Mouse (Mus musculus) layer of hippocampus, adult 2 months (tissue): ENCODE measurements around the gene Bricd5. TPM values are rescaled to one million over a fixed set of nuclear protein-coding genes. Genes with fewer than 3 reads are reported as not detected.

Experiments
- DNase-seq, 2 experiments: peaks; one replicate each; pipeline ENCODE4 v3.0.0; 2022; ENCODE audit warnings: low spot score in 2 of 2
- H3K27ac ChIP-seq: fragments of 200-600 bp; 2 replicates; pipeline ENCODE4 v1.8.1; 2022
- H3K4me3 ChIP-seq: fragments of 200-600 bp; 2 replicates; pipeline ENCODE4 v1.8.1; 2022; ENCODE audit warnings: mild to moderate bottlenecking
- CTCF ChIP-seq: fragments of 200-600 bp; conservative IDR thresholded peaks from 2 replicates; pipeline ENCODE4 v1.8.1; 2022; ENCODE audit warnings: antibody characterized with exemption, mild to moderate bottlenecking, moderate library complexity
- total RNA-seq, 2 experiments: library from RNA; stranded (reverse); gene quantifications; 2 replicates each; pipeline ENCODE4 v1.2.3; 2021

Gene Bricd5
- total RNA-seq, 2 experiments from 2014 or later: 2.0 to 2.3 TPM

DNA sequence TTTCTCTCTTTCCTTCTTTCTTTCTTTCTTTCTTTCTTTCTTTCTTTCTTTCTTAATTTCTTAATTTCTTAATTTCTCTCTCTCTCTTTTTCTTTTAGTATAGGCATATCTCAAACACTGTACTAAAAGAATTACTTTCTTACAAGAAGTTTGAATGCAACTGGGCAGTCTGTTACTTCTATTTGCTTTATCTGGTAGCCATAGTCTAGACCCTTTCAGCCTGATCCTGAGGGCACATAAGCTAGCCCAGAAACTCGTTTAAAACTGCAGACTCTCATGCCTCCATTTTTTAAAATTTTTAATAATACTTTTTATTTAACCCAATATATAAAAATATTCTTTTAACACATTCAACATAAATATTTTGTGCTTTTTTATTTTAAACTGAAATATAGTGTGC is 5.7 kb downstream of the Bricd5 start:
- Histone ChIP-seq H3K4me3 (peak overlapping the region; percentile 68), H3K27ac (peak overlapping the region; percentile 99)
- no peak for DNase-seq
- TF ChIP-seq CTCF: no peak

GRCm38 (mm10) chr17:24480201-24480826 is 6.6 kb downstream of the Bricd5 start:
- DNase-seq: no peak
- Histone ChIP-seq H3K27ac (no peak overlapping the region), H3K4me3 (no peak overlapping the region)
- TF ChIP-seq CTCF: peak; percentile 69

- no peak for DNase-seq
- Histone ChIP-seq H3K4me3 (no peak overlapping the region), H3K27ac (no peak overlapping the region)
- TF ChIP-seq CTCF: no peak
These were observed 7.5 kb downstream of the Bricd5 start for GRCm38 (mm10) chr17:24481027-24481815.

DNA sequence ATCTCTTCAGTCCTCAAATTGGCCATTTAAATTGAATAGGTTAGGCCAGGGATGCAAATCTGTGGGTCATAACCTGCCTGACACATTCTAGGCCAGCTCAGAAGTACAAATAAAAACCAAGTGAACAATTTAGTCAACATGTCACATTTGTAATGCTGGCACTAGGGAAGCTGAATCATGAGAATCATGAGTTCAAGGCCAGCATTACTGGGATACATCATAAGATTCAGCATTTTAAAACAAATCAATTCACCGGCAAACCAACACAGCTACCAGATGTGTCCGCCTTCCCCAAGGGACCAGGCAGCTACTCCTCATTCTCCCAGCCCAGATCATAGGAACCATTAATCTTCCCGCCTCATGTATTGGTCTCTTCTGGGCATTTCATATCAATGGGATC is 9.8 kb downstream of the Bricd5 start:
- Histone ChIP-seq H3K27ac (no peak overlapping the region), H3K4me3 (no peak overlapping the region)
- no peak for DNase-seq
- no peak for TF ChIP-seq CTCF

DNA sequence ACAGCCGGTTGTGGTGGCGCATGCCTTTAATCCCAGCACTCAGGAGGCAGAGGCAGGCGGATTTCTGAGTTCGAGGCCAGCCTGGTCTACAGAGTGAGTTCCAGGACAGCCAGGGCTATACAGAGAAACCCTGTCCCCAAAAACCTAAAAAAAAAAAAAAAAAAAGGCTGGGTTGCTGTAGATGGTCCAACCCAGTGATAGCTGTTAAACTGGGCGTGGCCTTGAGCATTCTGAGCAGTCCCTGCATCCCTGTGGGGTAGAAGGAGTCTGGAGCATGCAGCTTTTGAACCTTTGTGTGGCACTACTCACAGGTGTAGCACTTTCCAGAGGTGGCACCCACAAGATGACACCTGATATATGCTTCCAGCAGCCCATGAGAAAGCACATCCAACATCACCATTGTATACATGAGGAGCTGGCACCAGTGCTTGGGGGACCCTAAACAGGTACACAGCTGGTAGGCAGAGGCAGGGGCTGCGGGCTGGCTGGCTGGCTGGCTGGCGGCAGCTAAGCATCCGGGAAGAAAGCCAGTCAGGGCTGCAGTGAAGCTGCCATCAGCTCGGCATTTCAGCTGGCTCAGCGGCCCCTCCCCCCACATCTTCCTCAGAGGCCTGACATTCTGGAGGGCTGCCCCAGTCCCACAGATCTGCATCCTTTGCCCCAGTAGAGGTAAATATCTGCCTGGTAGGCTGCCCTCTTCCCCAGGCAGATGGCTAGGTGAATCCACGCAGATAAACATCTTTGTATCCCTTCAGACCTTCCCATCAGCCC is 11.6 kb downstream of the Bricd5 start:
- Histone ChIP-seq H3K4me3 (no peak overlapping the region), H3K27ac (peak overlapping the region; percentile 36)
- TF ChIP-seq CTCF: no peak
- DNase-seq: no peak

- Histone ChIP-seq H3K27ac (peak within 1 kb of the TSS; percentile 98), H3K4me3 (peak within 1 kb of the TSS; percentile 66)
- DNase-seq: no peak
- no peak for TF ChIP-seq CTCF
These were observed 14.5 kb downstream of the Bricd5 start, which contains the start of gene Caskin1 for GRCm38 (mm10) chr17:24488186-24488661. Gene Caskin1 (plus strand): TSS chr17:24488601.

DNA sequence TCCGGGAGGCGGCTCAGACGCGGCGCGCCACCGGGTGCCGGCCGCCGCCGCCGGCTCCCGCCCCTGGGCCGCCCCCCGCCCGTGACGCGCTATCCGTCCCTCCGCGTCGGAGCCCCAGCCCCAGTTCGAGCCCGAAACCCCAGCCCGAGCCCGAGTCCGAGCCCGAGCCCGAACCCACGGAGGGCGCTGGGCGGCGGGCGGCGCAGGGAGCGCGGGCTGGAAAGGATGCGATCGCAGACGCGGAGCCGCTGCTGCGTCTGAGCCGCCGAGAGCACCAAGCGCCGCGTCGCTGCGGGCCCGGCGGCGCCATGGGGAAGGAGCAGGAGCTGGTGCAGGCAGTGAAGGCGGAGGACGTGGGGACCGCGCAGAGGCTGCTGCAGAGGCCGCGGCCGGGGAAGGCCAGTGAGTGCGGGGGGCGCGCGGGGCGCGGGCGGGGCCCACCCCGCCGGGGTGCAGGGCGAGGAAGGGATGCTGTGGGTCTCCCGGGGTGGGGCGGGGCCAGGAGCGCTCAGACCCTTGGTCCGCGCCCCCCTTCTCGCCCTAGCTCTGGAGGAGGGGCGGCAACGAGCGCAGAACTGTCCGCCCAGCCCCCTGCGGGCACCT is 15.1 kb downstream of the Bricd5 start:
- peak overlapping the region; percentile 98 for H3K27ac ChIP-seq
- TF ChIP-seq CTCF: no peak
- DNase-seq: no peak
- H3K4me3 ChIP-seq: peak overlapping the region; percentile 66

DNA sequence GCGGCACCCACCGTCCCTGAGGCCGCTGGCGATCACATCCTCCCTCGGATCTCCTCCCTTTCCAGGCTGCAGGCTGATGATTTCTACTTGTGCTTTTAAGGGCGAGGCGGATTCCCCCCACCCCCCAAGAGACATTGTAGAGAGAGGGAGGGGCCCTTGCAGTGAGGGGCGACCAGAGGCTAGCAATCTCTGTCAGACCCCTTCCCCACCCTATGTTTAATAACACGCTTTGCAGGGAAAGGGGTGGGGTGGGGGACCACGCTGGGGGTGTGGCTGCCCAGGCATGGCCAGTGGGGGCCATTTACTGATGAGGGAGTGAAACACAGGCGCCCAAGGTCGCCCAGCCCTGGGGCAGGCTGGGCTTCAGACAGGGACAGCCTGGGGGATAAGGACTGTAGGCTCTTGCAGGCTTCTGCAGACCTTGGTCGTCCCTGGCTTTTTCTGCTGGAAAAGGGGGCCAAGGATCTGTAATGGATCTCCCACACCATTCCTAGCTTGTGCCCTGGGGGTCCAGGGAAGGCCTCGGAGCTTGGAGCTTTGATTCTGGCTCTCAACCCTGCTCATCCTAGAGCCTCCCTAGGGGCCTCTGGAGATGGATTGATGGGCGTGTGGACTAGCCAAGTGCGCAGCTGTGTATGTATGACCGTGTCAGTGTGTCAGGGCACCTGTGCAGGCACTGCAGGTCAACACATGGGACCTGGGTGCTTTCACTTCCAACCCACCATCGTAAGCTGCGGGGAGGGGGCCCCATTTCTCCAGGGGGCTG is 15.8 kb downstream of the Bricd5 start:
- Histone ChIP-seq H3K27ac (peak overlapping the region; percentile 98), H3K4me3 (peak overlapping the region; percentile 66)
- TF ChIP-seq CTCF: 0 out of 2 replicates have a peak, but pooled peaks have one; percentile 8
- DNase-seq: no peak

GRCm38 (mm10) chr17:24490399-24490798 is 16.7 kb downstream of the Bricd5 start:
- Histone ChIP-seq H3K27ac (peak overlapping the region; percentile 98), H3K4me3 (peak overlapping the region; percentile 66)
- TF ChIP-seq CTCF: no peak
- DNase-seq: no peak

- TF ChIP-seq CTCF: peak; percentile 84
- no peak overlapping the region for H3K4me3 ChIP-seq
- H3K27ac ChIP-seq: peak overlapping the region; percentile 89
- peak; percentile 62 to 63 for DNase-seq
These were observed 21.1 kb downstream of the Bricd5 start for GRCm38 (mm10) chr17:24494627-24495335.

DNA sequence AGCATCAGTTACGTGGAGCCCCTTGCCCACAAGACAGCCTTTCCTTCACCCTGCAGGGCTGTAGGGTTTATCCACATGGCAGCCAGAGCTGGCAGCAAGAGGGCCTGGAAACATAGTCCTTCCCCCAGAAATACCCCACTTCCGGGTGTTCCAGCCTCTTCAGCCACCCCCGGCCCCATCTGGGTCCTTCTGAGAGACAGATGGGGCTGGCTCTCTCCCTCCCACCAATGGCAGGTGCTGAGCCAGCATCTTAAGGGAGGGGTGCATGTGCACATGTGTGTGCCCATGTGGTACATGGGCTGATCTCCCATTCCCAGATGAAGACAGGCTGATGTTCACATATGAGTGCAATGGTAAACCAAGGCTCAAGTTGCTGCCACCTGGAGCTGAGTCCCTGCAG is 21.8 kb downstream of the Bricd5 start:
- no peak for TF ChIP-seq CTCF
- H3K4me3 ChIP-seq: no peak overlapping the region
- peak; percentile 82 to 84 for DNase-seq
- H3K27ac ChIP-seq: peak overlapping the region; percentile 89
